Mouse (Mus musculus) neutrophil, adult 59 days (primary cell): ENCODE data around the gene Ccdc158. TPM values are rescaled to one million over a fixed set of nuclear protein-coding genes. Genes with fewer than 3 reads are reported as not detected.

ENCODE experiments used
- total RNA-seq, 2 experiments: library from RNA; stranded (reverse); gene quantifications; 1 replicate in 1 of 2; 2 replicates in 1 of 2; pipeline ENCODE4 v1.2.4; 2023

Ccdc158 gene
- under 1 TPM; 0.46 to 0.82 TPM for total RNA-seq

DNA sequence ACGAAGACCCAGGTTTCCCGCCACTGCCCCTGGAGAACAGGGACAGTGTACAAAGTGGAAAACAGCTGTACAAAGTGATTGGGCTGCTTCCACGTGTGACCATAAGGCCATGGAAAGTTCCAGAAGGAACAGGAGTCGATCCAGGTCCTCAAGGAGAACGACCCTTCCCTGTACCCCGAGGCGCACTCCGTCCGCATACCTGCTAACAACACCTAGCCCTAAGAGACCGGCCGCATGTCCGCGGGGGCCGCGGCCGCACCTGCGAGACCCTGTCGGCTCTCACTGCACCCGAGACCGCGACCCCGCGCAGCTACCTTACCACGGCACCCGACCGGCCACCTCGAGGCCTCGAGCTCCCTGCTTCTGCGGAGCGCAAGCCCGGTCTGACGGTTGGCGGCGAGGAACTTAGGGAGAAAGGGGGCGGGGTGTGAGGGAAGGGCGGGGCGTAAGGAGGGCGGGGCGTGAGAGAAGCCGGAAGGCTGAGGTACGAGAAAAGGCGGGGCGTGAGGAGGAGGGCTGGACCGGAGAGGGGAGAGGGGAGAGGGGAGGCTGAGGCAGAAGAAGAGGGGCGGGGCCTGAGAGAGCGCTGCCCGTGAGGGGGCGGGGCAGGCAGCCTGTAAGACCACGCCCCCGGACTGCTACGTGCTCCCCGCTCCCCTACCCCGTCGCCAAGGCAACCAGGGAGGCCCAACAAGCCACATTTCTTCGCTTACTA is at the start of gene Ccdc158:
TSS of gene Ccdc158 (minus strand) at position 413 of the 715 bp plus-strand sequence.

DNA sequence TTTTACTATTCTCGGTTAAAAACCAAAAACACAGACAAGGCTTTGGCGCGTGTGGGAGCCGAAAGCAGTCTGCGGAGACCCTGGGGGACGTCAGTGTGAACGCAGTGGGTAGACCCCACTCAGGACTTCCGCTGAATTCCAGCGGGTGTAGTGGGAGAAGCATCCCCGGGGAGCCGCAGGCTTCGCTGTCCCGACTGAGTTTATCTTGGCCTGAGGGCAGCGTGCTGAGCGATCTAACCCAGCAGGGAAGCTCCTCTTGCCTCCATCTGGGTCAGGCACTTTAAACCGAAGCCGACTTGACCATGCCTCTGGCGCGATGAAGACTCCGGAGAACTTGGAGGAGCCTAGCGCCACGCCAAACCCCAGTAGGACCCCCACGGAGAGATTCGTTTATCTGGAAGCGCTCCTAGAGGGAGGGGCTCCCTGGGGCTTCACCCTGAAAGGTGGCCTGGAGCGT is 8.3 kb upstream of the Ccdc158 start, which contains the start of gene Shroom3:
TSS of gene Shroom3 (plus strand) at position 85 of the 457 bp plus-strand sequence.

DNA sequence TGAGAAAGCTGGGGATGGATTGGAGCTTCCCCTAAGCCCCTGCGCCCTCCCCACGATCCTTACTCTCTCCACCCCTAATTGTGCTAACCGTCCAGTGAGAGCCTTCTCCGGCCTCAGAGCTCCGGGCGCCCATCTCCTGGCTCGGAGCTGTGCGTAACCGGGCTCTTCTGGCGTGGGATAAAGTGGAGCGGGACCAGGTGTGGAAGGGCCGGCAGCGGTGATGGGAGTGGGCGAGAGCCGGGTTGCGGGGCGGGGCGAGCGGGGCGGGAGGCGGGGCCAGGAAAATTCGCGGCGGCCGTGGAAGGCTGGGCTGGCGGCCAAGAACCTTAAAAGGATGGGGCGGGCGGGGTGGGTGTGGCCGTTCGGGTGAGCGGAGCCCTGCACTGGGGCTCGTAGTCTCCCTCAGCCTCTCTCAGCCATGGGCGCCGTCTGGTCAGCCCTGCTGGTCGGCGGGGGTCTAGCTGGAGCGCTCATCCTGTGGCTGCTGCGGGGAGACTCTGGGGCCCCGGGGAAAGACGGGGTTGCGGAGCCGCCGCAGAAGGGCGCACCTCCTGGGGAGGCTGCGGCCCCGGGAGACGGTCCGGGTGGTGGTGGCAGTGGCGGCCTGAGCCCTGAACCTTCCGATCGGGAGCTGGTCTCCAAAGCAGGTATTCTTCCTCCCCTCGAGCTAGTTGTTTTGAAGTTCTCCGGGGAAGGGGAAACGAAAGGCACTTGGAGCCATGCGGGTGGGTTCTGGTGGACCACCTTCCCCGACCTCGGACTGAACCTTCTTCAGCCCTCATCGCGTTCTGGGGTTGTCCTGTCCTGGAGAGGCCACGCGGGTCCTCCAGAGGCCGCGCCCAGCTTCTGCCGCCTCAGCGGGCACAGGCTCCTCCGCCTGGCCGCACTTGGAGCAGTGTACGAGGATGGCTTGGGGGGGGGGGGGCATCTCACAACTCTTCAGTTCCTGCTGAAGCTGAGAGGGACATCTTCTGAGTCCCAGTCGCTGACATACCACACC is 72.1 kb downstream of the Ccdc158 start, which contains the start of gene Stbd1:
TSS of gene Stbd1 (plus strand) at position 351 of the 1,000 bp plus-strand sequence.

Other genes starting within 250 kb of the Ccdc158 start
- gene Nup54, start 240.1 kb downstream of the Ccdc158 start, total RNA-seq, result 10 to 100 TPM; 30.5 to 34.3 TPM
- gene Scarb2, start 168.4 kb downstream of the Ccdc158 start, total RNA-seq, result 10 to 100 TPM; 31.9 to 35.9 TPM
- gene Fam47e, start 120.2 kb downstream of the Ccdc158 start, total RNA-seq, result not detected
- gene Stbd1, start 72.2 kb downstream of the Ccdc158 start, total RNA-seq, result 1 to 10 TPM in 1 of 2 experiments, under 1 TPM in 1; 0.62 to 1.7 TPM
- under 1 TPM in 1 of 2 experiments, not detected in 1; 0.36 TPM for gene Shroom3, start 8.2 kb upstream of the Ccdc158 start, total RNA-seq